Mouse (Mus musculus) brain, embryonic 14.5 days (tissue): ENCODE results near the gene Ston1. TPM values are rescaled to one million over a fixed set of nuclear protein-coding genes. Genes with fewer than 3 reads are reported as not detected.
A peak's percentile ranks its signal among the peaks of the same experiment; 100 is the strongest.

Source experiments
- DNase-seq: peaks from one replicate; pipeline ENCODE4 v3.0.0-alpha.2; 2011; ENCODE audit warnings: low read depth
- CTCF ChIP-seq: fragments of 200-500 bp; IDR thresholded peaks from 2 replicates; pipeline ENCODE4 v1.5.1; 2012; ENCODE audit warnings: inconsistent platforms, mild to moderate bottlenecking, moderate library complexity, borderline replicate concordance; ENCODE audit not compliant: insufficient read depth, insufficient read length; ENCODE audit errors: extremely low read depth
- POLR2A ChIP-seq: fragments of 200-500 bp; IDR thresholded peaks from 2 replicates; pipeline ENCODE4 v1.6.1; 2012; ENCODE audit warnings: mild to moderate bottlenecking, inconsistent platforms, borderline replicate concordance; ENCODE audit not compliant: poor library complexity, insufficient read depth, insufficient read length, severe bottlenecking; ENCODE audit errors: extremely low read depth
- polyA plus RNA-seq: library from polyadenylated mRNA; depleted of rRNA; stranded (reverse); fragments of >200 nt; gene quantifications from 2 replicates; pipeline ENCODE4 v1.2.3, GENCODE M21; 2012; rRNA removed

The Ston1 gene
- polyA plus RNA-seq, 1 experiment: 10.0 TPM

DNA sequence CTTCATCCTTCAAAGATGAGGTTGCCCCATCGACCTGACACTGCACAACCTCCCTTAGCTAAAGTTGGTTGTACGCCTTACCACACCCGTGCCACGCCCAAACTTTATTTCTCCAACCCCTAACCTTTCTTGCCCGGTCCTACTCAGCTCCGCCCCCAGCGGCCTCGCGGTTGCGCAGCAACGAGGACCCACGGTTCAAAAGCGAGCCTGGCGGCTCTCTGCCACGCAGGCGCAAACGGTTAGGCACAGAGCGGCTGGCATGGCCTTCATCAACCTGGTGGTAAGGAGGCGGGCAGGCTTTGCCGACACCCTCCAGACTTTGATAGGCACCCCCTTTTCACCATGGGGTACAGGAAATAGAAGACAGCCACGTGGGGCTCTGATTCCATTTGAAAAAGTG is 71.0 kb downstream of the Ston1 start, which contains the start of gene Gtf2a1l:
TSS of gene Gtf2a1l (plus strand) at position 209 of the 400 bp plus-strand sequence.
- peak; percentile 58 for DNase-seq
- TF ChIP-seq CTCF (0 out of 2 replicates have a peak, but pooled peaks have one; percentile 13), POLR2A (no peak)

DNA sequence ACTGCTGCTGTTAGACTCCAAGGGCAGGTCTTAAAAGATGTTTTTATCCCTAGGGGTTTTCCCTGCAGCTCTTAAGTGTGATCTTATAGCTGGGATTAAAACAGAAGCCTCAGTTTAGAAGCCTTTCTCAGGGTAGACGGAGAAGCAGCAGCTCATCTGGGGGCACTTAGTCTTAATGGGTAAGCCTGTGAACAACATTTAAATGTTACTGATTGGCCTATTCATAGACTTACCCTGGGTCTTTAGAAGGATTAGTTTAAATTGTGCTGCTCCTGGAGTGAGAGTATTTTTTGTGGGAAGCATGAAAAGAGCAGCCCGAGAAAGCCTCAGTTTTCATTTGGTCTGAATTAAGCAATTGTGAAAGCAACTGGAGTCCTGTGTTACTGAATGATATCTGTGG is 72.4 kb downstream of the Ston1 start:
- TF ChIP-seq POLR2A: no peak
- TF ChIP-seq CTCF: no peak
- DNase-seq: peak; percentile 76

DNA sequence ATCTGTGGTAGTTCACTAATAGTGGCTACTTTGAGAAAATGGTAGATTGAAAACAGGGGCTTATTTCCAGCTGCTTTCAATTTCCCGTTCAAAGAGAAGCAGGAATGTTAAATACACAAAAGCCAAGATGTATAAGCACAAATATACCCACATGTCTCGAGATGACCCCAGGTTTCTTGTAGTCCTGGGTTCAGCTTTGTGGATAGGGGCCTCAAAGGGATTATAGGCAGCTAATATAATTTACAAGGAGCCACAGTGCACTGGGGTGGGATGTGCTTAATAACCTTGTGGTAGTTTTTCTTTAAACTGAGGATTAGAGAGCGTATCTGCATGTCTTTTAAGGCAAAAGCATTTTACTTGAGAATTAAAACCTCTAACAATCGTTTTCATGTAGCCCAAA is 73.3 kb downstream of the Ston1 start:
- DNase-seq: no peak
- no peak for TF ChIP-seq POLR2A
- no peak for TF ChIP-seq CTCF

DNA sequence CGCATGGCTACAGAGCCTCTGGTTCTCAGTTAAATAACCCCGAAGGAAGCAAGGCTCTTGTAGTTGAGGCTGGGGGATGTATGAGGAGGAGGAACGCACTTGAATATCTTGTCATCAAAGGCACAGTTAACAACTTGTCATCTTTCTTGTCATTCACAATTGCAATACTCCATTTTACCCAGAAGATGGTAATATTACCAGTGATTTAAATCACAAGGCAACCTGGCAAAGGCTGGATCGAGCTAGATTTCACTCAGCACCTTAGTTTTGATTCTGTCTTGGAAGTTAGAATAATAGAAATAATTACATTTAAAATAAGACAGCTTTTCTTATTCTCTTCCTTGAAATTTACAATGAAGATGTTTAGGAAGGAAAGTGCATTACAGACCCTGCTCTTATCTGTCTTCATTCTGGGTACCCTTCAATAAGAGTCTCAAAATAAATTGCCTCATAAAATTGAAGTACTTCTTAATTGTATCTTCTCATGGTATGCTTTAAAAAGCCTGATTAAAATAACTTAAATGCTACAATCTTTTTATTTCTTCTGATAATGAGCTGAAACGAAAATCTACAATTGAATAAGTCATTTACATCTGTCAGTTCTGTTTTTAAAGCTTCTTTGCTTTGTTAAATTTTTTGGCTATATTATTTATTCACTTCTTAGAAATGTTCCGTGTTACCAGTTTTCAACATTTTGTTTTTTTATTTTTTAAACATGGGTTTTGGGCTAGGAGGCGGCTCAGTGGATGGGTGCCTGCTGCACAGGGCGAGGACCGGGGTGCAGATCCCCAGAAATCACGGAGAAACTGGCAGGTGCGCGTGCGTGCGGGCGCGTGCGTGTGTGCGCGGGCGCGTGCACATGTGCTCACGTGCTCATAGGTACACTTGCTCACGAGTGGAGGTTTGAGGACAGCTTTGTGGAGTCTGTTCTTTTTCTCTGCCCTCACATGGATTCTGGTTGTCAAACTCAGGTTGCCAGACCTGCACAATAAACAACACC is 78.1 kb downstream of the Ston1 start:
- TF ChIP-seq CTCF: no peak
- TF ChIP-seq POLR2A: no peak

DNA sequence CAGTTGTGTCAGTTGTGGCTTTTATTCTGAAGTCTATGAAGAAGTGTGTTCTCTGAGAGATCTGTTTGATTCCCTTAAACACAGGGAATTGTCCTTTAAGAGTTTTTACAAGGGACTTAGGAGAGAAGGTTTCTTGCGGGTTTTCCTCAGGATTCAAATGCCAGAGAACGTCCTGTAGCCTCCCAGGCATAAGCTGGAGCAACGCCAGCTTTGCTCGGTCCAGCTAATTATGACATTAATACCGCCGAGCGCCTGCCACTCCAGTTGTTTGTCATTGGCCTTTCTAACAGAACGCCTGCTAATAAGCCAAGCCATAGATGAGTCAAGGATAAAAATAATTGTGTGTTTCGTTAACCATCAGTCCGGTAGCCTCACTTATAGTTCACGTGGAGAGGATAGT is 90.7 kb downstream of the Ston1 start:
- DNase-seq: peak; percentile 61
- TF ChIP-seq CTCF (no peak), POLR2A (no peak)

More for the DNA sequence above, 78.1 kb downstream of the Ston1 start:
- peak; percentile 66 for DNase-seq

DNA sequence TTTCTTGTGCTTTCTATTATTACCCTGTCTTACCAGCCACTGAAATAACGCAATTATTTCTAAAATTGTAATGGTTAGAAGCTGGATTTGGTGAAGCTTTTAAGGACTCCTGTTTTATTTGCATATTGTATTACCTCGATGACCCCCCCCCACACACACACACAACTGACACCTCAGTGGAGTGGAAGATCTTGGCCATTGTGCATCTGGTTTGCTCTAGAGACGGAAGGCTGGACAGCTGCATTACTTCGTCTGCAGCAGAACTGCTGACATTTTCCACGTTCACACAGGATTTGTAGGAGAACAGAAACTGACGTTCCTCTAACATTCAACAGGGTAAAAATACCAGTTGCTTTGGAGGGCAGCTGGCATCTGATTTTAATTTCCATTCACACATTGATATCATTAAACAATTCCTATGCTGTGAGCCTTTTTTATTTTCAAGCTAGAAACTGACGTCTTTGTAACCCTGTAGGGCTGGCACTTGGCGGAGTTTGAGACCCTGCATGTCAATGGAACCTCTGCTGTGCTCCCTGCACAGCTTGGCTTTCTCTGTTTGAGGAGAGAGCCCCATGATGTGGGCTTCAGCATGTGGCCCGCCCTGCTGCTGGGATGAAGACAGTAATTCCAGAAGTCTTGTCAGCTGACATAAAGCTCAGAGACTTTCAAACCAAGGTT is 99.3 kb downstream of the Ston1 start:
- no peak for TF ChIP-seq CTCF
- TF ChIP-seq POLR2A: no peak
- DNase-seq: peak; percentile 69

DNA sequence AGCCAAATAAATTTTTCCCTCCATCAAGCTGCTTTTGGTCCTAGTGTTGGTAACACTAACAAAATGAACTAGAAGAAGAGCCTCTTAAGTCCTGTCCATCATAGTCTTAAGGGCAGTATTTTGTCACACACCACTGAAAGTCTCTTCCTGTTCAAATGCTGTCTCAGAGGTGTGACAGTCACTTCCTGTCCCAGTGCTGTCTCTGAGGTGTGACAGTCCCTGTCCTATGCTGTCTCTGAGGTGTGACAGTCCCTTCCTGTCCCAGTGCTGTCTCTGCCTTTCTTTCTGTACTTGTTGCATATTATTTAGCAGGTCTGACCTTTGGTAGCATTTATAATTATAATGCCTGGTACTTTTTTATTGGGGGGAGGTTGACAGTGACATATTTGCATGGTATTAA is 103.4 kb downstream of the Ston1 start:
- no peak for DNase-seq
- TF ChIP-seq POLR2A (no peak), CTCF (no peak)

DNA sequence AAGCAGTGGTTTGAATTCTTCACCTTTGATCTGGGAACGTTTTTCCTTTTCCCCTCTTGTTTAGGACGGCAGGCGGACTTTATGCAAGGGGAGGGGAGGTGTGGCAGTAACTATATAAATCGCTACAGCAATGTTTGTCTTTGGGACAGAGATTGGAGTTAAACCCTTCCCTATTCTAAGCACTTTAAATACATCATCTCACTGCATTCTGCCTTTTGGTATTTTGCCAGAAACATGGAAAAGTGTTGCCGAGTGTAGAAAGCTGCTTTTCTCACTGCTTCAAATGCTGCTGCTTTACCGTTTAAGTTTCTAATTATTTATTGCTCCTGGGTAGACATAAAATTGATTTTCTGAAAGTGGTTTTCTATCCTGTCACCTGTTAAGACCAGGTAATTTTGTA is 104.9 kb downstream of the Ston1 start:
- TF ChIP-seq POLR2A (no peak), CTCF (no peak)
- peak; percentile 64 for DNase-seq

DNA sequence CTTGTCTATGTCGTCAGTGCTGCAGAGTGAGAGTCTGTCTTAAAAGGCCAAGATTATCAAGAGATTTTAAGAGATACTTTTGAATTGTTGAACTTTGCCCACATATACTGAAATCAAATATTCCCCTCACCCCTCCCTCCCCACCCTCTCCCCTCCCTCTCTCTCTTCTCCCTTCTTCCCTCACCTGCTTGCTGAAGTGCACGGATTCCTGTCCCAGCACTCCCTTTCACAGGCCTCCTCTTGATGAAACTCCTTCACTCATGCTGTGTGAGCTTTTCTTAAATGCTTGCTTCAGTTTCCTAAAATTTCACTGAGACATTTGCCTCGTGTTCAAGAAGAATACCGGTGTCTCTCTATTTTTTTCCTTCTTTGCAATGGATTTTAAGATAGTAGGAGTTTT is 105.6 kb downstream of the Ston1 start:
- TF ChIP-seq POLR2A: no peak
- no peak for TF ChIP-seq CTCF
- DNase-seq: no peak

DNA sequence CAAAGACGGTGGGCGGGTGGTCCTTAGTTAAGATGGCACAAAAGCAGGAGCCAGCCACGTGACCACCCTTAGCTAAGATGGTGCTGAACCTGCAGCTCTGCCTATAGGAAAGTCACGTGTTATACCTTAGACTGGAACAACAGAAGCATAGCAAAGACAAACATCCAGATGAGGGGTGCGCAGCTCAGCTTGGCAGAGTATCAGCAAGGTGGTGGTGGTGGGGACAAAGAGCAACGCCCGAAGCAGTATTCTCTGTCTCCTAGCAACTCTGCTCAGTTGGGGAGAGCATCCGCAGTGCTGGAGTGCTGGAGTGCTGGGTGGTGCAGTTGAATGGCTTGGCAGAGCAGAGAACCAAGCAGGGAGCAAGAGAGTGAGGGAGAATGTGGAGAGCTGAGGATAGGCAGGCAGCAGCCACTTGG is 108.8 kb downstream of the Ston1 start:
- TF ChIP-seq CTCF (no peak), POLR2A (no peak)
- peak; percentile 49 for DNase-seq

Other genes starting within 250 kb of the Ston1 start
- 4.8 and 6.7 TPM in 2 replicates for gene Foxn2, start 157.0 kb upstream of the Ston1 start, polyA plus RNA-seq
- gene Ppp1r21, start 67.6 kb upstream of the Ston1 start, polyA plus RNA-seq: 60.3 and 76.5 TPM in 2 replicates
- gene Gtf2a1l, start 71.0 kb downstream of the Ston1 start, polyA plus RNA-seq: 0.15 and 0.16 TPM in 2 replicates
- 0.59 and 1.2 TPM in 2 replicates for gene Lhcgr, start 194.3 kb downstream of the Ston1 start, polyA plus RNA-seq